ENCODE assay signal across 8 mouse cellular contexts in genomic region chr5:34647581-34647980, GRCm38 (mm10). TPM values are rescaled to one million over a fixed set of nuclear protein-coding genes. Genes with fewer than 3 reads are reported as not detected.
DNase-seq lines count a peak whose midpoint lies in the region; ATAC-seq and TF ChIP-seq lines count a peak whose summit lies in the region.

No protein-coding gene starts in this region.

- no peaks in the 10 kb centered on the region for H3K27me3 ChIP-seq in hindbrain, embryonic 10.5 days (ENCODE audit: insufficient read depth, poor library complexity, severe bottlenecking)
- no peaks in the 10 kb centered on the region for H3K27me3 ChIP-seq in hindbrain, embryonic 13.5 days
- no peaks in the 10 kb centered on the region for H3K27me3 ChIP-seq in CH12.LX (replicated peaks)

- in situ Hi-C loops in CH12.LX (cut with MboI; ENCODE audit: low pct_ligation_motif_present, low pct_unique_long_range_greater_than_20kb, low sequenced_read_pairs) = no loop called here

- H3K4me1 ChIP-seq in hindbrain, embryonic 10.5 days (replicated peaks) = no peaks in the 10 kb centered on the region
- no peaks in the 10 kb centered on the region for H3K4me1 ChIP-seq in hindbrain, embryonic 13.5 days (replicated peaks)
- peaks cover 0 to 7% of the 10 kb centered on the region in 2 experiments; a peak in 3 of 4 replicates for H3K4me1 ChIP-seq in CH12.LX (ENCODE audit: control insufficient read depth in 1 of 2, insufficient read depth in 2 of 2)

- no peak for ATAC-seq in hindbrain, embryonic 13.5 days (ENCODE audit: low FRiP score)

- H3K4me2 ChIP-seq in hindbrain, embryonic 13.5 days = no peak overlapping the region
- no peak overlapping the region for H3K4me2 ChIP-seq in CH12.LX (ENCODE audit: insufficient read depth, low read depth, poor library complexity, severe bottlenecking)

- TF ChIP-seq RAD21 in CH12.LX (IDR thresholded peaks at IDR 0.05; ENCODE audit: low read depth, low read length) = peak; percentile 54

- TF ChIP-seq POLR2A in CH12.LX (IDR thresholded peaks at IDR 0.05; ENCODE audit: low read depth, low read length) = no peak

- no peaks in the 10 kb centered on the region for H3K9me3 ChIP-seq in hindbrain, embryonic 10.5 days
- H3K9me3 ChIP-seq in hindbrain, embryonic 13.5 days = no peaks in the 10 kb centered on the region
- H3K9me3 ChIP-seq in CH12.LX (replicated peaks; ENCODE audit: low read length) = no peaks in the 10 kb centered on the region

- dilution Hi-C loops in CH12.LX (cut with MboI; ENCODE audit: extremely low pct_ligation_motif_present, extremely low pct_unique_long_range_greater_than_20kb, low sequenced_read_pairs) = no loop called here

- peak; percentile 77 to 78 for TF ChIP-seq CTCF in CH12.LX (conservative IDR thresholded peaks at IDR 0.05 in 1 of 2, IDR thresholded peaks at IDR 0.05 in 1 of 2; ENCODE audit: low read depth in 2 of 2, low read length in 2 of 2)

- 54% methylated on average over 4 of the region's 4 CpGs for WGBS in hindbrain, embryonic 10.5 days
- 52% methylated on average over 4 of the region's 4 CpGs for WGBS in hindbrain, embryonic 13.5 days

- H3K36me3 ChIP-seq in hindbrain, embryonic 10.5 days = peaks cover 100% of the 10 kb centered on the region
- H3K36me3 ChIP-seq in hindbrain, embryonic 13.5 days = peaks cover 99% of the 10 kb centered on the region
- peaks cover 88 to 97% of the 10 kb centered on the region in 2 experiments for H3K36me3 ChIP-seq in CH12.LX (replicated peaks in 1 of 2; ENCODE audit: control insufficient read depth in 1 of 2, insufficient read depth in 1 of 2, low read length in 1 of 2)

- H3K79me2 ChIP-seq in CH12.LX (replicated peaks; ENCODE audit: control insufficient read depth, extremely low read depth, insufficient read depth, poor library complexity, severe bottlenecking) = no peaks in the 10 kb centered on the region

- no peak for TF ChIP-seq EP300 in CH12.LX (IDR thresholded peaks at IDR 0.05; ENCODE audit: low read length)

- H3K4me3 ChIP-seq in hindbrain, embryonic 10.5 days = no peak overlapping the region
- no peak overlapping the region for H3K4me3 ChIP-seq in hindbrain, embryonic 13.5 days
- no peak overlapping the region for H3K4me3 ChIP-seq in CH12.LX (replicated peaks in 1 of 3; ENCODE audit: low read depth in 2 of 3, low read length in 2 of 3, poor library complexity in 1 of 3)

- DNase-seq in hindbrain, embryonic 10.5 days (ENCODE audit: low spot score) = peak; percentile 72
- DNase-seq in CH12.LX (ENCODE audit: extremely low read depth) = peak; percentile 73
- peak; percentile 70 for DNase-seq in c-Kit-positive CD71-negative TER-119-negative erythroid progenitor cells, embryonic 14.5 days (ENCODE audit: low read depth)
- DNase-seq in frontal cortex, postnatal 25 days (ENCODE audit: low spot score in 2 of 2) = peak; percentile 58 to 64
- peak; percentile 64 for DNase-seq in layer of hippocampus, adult 9-11 months
- DNase-seq in lung, postnatal 4 days = peak; percentile 48 to 70
- peak; percentile 76 for DNase-seq in testis, postnatal 10 days (ENCODE audit: low spot score)

- H3K9ac ChIP-seq in hindbrain, embryonic 13.5 days = no peak overlapping the region
- no peak overlapping the region for H3K9ac ChIP-seq in CH12.LX (ENCODE audit: insufficient read depth, low read depth)

- no peak overlapping the region for H3K27ac ChIP-seq in hindbrain, embryonic 10.5 days
- no peak overlapping the region for H3K27ac ChIP-seq in hindbrain, embryonic 13.5 days
- H3K27ac ChIP-seq in CH12.LX (ENCODE audit: insufficient read depth, low read depth) = no peak overlapping the region

TF ChIP-seq in CH12.LX, 34 proteins besides CTCF, POLR2A, EP300 and RAD21:
- TF ChIP-seq NELFE (IDR thresholded peaks at IDR 0.05; ENCODE audit: low read depth, low read length) (no peak), SMC3 (IDR thresholded peaks at IDR 0.05; ENCODE audit: low read depth, low read length) (peak; percentile 47)

RNA-seq across cellular contexts. Expression of gene Mfsd10, which starts 10.6 kb away (rescaled TPM):
- polyA plus RNA-seq in hindbrain, embryonic 10.5 days (2016; fragmentation: Nextera tagmentation; extraction: Ambion mirVana) = 86.8 and 92.9 TPM in 2 replicates
- 77.2 and 82.5 TPM in 2 replicates for polyA plus RNA-seq in hindbrain, embryonic 13.5 days (2015; fragmentation: Nextera tagmentation; extraction: Ambion mirVana)
- total RNA-seq in CH12.LX (2012; rRNA removed) = 67.0 and 67.5 TPM in 2 replicates
- total RNA-seq in CH12.LX (2014; rRNA removed) = 40.4 and 42.1 TPM in 2 replicates
- 78.6 and 92.6 TPM in 2 replicates for polyA plus RNA-seq in CH12.LX (2012; ENCODE audit: insufficient read length, low read depth)

RNA-seq across cellular contexts. Expression of gene Nop14, which starts 12.4 kb away (rescaled TPM):
- 19.7 and 27.4 TPM in 2 replicates for polyA plus RNA-seq in hindbrain, embryonic 10.5 days (2016; fragmentation: Nextera tagmentation; extraction: Ambion mirVana)
- polyA plus RNA-seq in hindbrain, embryonic 13.5 days (2015; fragmentation: Nextera tagmentation; extraction: Ambion mirVana) = 21.5 and 22.6 TPM in 2 replicates
- total RNA-seq in CH12.LX (2012; rRNA removed) (46.1 and 51.0 TPM in 2 replicates), CH12.LX (2014; rRNA removed) (35.5 and 36.6 TPM in 2 replicates)
- 101 and 109 TPM in 2 replicates for polyA plus RNA-seq in CH12.LX (2012; ENCODE audit: insufficient read length, low read depth)

RNA-seq across cellular contexts. Expression of gene Grk4, which starts 12.6 kb away (rescaled TPM):
- polyA plus RNA-seq in hindbrain, embryonic 10.5 days (2016; fragmentation: Nextera tagmentation; extraction: Ambion mirVana) = 2.0 and 2.1 TPM in 2 replicates
- polyA plus RNA-seq in hindbrain, embryonic 13.5 days (2015; fragmentation: Nextera tagmentation; extraction: Ambion mirVana) = 1.6 and 3.3 TPM in 2 replicates
- total RNA-seq in CH12.LX (2012; rRNA removed) (0.63 and 0.76 TPM in 2 replicates), CH12.LX (2014; rRNA removed) (0.39 and 0.56 TPM in 2 replicates)
- polyA plus RNA-seq in CH12.LX (2012; ENCODE audit: insufficient read length, low read depth) = 0.81 and 1.4 TPM in 2 replicates
